Mouse (Mus musculus): Measurements from ENCODE around the gene Zhx3.

GRCm38 (mm10) chr2:160742161-160742609, 130.6 kb downstream of the Zhx3 start:
- TF ChIP-seq CTCF (IDR thresholded peaks at IDR 0.05; ENCODE audit: extremely low read depth, insufficient read depth, low read length) (no peak), POLR2A (IDR thresholded peaks at IDR 0.05; ENCODE audit: extremely low read depth, insufficient read depth, low read length) (no peak)
